Mouse (Mus musculus): ENCODE data around the gene Sdk1.

The Sdk1 gene

DNA sequence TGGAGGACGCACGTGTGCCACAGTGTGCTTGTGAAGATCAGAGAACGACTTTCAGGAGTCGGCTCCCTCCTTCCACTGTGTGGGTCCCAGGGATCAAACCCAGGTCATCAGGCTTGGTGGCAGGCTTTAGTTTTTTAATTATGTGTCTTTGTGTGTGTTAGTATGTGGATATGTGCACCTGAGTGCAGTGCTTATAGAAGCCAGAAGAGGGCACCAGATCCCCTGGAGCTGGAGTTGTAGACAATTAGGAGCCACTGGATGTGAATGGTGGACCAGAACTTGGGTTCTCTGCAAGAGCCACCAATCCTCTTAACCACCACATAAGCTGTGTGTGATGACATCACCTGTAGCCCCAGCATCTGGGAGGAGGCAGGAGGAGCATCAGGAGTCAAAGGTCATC lies 909.5 kb downstream of the Sdk1 start:
- DNase-seq = no peak

DNA sequence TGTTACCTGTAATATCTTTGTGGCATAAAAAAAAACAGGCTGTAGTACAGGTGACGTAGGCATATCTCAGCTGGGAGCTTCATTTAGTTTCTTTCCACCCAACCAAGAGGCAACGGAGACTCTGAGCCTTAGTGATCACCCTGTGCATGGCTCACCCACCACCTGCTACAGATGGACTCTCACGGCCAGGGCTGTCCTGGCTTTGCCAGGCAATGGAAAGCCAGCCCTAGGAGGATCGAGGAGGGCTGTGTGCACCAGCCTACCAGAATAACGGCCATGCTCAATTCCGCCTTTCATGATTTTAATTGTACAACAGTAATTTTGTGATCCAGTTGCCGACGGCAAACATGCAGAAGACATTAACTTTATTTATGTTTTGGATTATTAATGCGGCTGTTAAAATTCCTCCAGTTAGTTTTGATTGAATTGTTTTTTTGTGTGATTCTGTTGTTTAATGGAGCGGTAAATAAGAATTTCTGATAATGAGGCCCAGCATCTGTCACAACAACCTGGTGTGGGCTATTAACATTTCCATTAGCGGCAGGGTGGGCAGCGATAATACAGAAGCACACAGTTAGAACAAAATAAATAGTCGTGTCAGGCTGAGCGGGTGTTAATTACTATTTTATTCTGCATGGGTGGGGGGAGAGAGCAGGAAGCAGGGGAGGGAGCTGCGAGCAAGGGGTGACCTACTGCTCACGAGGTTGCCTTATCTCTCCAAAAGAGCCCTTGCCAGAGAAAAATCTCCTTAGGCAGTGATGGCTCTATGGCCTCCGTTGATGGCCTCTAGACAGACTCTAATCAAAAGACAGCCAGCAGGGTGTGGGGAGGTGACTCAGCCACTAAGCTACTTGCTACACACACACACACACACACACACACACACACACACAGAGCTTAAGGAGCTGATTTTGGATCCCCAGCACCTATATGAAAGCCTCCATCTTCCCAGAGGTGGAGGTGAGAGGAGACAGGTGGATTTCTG lies 915.9 kb downstream of the Sdk1 start:
- DNase-seq = no peak

DNA sequence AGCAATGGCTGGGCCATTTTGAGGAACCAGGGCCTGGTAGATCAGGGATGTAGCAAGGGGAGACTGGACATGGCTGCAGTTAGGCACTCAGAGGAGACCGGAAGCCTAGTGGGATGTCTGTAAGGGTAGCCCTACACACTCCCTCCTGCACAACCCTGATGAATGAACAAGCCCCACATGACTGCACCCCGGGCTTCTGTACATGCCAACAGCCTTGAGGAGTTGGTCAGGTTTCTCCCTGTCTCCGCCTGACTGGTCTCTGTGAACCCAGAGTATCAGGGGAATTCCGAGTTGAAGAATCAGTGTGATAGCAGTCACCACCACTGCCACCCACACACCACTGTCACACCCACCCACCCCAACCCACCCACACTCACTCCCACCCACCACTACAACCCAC lies 922.2 kb downstream of the Sdk1 start:
- no peak for DNase-seq

DNA sequence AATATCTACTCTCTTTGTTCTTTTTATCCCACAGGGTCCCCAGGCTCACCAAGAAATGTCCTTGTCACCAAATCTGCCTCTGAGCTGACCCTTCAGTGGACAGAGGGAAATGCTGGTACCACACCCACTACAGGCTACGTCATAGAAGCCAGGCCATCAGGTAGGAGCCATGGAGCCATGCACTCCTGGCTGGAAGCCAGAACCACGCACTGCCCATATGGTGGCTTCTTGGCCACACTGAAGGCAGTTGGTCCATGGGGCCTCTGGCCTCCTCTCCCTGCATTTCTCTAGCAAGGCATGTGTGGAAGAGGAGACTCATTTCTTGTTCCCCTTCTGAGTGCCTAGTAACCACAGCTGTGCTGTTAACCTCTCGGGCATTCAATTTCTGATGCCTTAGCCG lies 932.3 kb downstream of the Sdk1 start:
- DNase-seq = peak; percentile 85

DNA sequence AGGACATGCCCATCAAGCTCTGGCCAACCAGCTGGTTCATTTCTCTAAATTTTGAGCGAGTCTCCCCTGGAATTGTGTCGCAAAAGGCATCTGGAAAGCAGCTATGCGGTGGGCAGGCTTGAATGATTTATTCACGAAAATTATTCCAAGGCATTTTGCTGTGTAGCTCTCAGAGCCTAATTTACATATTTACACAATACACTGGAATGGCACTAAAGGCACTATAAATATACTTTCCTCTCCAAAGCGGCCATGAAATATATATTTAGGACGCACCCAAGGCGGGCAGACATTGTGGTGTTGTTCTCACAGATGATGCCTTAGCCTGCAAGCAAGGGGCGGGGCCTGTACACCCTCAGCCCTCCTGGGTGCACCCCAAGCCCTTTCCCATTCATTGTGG lies 936.9 kb downstream of the Sdk1 start:
- no peak for DNase-seq

- no peak for DNase-seq
Observed at GRCm38 (mm10) chr5:142179304-142179703, 938.0 kb downstream of the Sdk1 start.

DNA sequence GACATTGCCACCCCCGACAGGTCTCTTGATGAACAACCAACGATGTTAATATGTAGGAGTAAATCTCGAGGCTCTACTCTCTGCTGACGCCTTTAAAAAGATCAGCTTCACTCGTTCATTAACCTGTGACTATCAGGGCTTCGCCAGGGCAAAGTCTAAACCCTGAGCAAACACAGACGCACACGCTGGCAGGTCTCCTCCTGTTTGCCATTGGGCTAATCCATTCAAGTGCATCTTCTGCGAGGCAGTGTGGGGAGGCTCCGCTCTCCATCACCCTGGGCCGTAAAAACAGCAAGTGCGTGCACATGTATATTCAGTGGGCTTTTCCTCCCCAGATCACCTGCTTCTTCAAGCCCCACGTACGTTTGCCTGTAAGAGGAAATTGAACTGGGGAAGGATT lies 940.6 kb downstream of the Sdk1 start:
- no peak for DNase-seq

- no peak for DNase-seq
Observed at GRCm38 (mm10) chr5:142188765-142189164, 947.5 kb downstream of the Sdk1 start.

DNA sequence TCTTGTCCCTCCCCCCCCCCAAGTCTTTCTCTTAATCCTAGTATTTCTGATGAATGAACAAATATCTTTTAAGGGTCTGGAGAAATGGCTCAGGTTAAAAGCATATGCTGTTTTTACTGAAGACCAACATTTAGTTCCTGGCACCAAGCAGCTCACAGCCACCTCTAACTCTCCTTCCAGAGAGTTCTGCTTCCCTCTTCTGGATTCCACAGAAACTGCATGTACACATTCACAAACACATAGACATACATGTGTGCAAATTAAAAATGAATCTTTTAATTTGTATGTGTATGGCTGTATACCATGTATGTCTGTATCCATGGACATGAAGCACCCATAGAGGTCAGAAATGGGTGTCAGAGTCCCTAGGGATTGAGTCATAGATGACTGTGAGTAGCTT lies 968.6 kb downstream of the Sdk1 start:
- DNase-seq = no peak

DNA sequence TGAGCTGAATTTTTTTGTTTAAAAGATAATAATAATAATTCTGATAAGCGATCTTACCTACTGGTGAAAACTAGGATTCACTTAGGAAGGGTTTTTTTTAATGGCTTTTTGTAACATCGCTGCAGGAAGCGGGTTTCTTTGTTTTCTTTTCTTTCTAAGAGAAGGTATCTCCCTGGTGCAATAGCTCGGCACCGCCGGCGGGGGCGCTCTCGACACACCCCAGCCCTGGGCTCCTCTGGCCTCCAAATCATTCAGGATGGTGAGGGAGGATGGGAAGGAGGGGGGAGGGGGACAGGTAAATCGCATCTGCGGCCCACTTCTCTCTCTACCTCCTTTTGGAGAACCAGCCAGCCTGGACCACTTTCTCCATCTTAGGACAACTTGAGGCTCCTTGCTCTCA lies 971.0 kb downstream of the Sdk1 start:
- no peak for DNase-seq

DNA sequence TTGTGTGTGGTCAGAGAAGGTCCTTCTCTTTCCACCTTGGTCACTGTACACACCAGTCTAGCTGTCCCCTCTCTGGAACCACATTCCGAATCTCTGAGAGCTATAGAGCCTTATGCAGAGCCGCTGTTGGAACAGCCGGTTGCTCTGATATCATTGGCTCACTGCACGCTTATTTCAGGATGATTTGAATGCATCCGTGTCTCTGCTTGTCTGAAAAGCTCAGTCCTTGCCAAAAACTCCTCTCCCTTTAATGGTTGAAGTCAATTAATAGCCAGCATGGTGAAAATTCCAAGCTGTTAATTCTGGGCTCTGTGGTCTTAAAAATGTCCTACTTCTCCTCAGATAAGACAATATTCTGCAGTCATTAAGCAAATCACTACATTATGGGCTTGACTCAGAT lies 974.7 kb downstream of the Sdk1 start:
- no peak for DNase-seq

DNA sequence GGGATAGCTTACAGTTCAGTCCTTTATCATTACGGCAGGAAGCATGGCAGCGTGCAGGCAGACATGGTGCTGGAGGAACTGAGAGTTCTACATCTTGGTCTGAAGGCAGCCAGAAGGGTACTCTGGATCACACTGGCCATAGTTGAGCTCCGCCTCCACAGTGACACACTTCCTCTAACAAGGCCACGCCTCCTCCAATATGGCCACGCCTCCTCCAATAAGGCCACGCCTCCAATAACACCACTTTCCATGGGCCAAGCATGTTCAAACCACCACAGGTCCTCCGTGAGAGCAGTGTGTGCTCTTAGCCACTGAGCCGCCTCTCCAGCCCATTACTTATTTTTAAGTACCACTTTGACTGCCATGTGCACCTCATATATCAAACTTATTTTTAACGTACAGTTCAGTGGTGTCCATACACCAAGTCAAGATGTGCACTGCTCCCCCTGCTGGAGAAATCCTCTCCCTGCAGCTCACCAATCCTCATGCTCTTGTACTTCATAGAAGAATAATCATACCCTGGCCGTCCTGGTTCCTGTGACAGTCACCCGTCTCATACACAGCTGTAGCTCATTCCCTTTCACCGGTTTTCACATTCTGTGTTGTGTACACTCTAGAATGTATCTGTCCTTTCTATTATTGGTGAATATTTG lies 979.7 kb downstream of the Sdk1 start:
- no peak for DNase-seq

GRCm38 (mm10) chr5:142228957-142229810 lies 987.9 kb downstream of the Sdk1 start:
- DNase-seq = no peak

GRCm38 (mm10) chr5:142229811-142230205 lies 988.5 kb downstream of the Sdk1 start:
- DNase-seq = no peak

DNA sequence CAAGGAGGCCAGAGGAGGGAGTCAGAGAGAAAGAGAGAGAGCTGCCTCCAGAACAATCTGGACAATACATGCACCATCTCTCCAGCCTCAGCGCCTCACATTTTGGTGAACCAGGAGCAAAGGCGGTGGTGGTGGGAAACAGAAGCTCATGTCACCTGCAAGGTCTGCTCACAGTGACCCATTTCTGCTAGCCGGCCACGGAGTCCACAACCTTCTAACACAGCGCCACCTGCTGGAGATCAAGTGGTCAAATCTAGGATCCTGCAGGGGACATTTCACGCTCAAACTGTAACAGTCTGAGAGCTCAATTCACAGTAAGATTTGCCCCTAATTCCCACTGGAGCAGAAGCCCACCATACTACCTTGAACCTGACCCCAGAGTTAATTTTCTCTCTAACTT lies 999.0 kb downstream of the Sdk1 start:
- DNase-seq = no peak

- DNase-seq = no peak
Observed at GRCm38 (mm10) chr5:142242597-142242996, 1001.3 kb downstream of the Sdk1 start.

GRCm38 (mm10) chr5:142243069-142243468 lies 1001.8 kb downstream of the Sdk1 start:
- no peak for DNase-seq

GRCm38 (mm10) chr5:142256231-142256630 lies 1014.9 kb downstream of the Sdk1 start:
- DNase-seq = no peak

DNA sequence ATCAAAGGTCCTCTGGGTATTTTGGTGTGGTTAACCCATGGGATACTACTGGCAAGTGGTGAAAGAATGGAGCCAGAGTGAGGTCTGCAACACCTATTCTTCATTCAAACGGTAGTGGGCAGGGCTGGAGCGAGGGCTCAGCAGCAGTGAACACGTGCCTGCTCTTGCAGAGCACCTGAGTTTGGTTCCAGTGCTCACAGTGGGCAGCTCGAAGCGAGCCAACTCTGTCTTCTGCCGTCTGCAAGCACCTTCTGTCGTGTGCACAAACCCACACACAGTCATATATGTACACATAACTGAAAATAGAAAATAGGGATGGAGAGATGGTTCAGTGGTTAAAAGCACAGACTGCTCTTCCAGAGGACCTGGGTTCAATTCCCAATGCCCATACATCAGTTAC lies 1017.4 kb downstream of the Sdk1 start:
- peak; percentile 23 for DNase-seq

GRCm38 (mm10) chr5:142262060-142262459 lies 1020.8 kb downstream of the Sdk1 start:
- DNase-seq = no peak
